In genomic region chr2:104848235-104849161, GRCm38 (mm10) we compare ENCODE assay signal across 8 mouse cellular contexts. TPM values are rescaled to one million over a fixed set of nuclear protein-coding genes. Genes with fewer than 3 reads are reported as not detected.
A peak's percentile ranks its signal among the peaks of the same experiment; 100 is the strongest.
DNase-seq lines count a peak whose midpoint lies in the region; ATAC-seq and TF ChIP-seq lines count a peak whose summit lies in the region.

No protein-coding gene starts in this region.

- H3K9me3 ChIP-seq in embryonic facial prominence, embryonic 12.5 days = no peaks in the 10 kb centered on the region
- no peaks in the 10 kb centered on the region for H3K9me3 ChIP-seq in hindbrain, postnatal 0 days (ENCODE audit: low read length)
- H3K9me3 ChIP-seq in midbrain, embryonic 12.5 days = no peaks in the 10 kb centered on the region

- 23% methylated on average over 16 of the region's 16 CpGs for WGBS in embryonic facial prominence, embryonic 12.5 days
- 36% methylated on average over 16 of the region's 16 CpGs for WGBS in hindbrain, postnatal 0 days
- 33% methylated on average over 16 of the region's 16 CpGs for WGBS in midbrain, embryonic 12.5 days

- H3K36me3 ChIP-seq in embryonic facial prominence, embryonic 12.5 days = no peaks in the 10 kb centered on the region
- no peaks in the 10 kb centered on the region for H3K36me3 ChIP-seq in hindbrain, postnatal 0 days (ENCODE audit: insufficient read depth, low read length)
- H3K36me3 ChIP-seq in midbrain, embryonic 12.5 days = no peaks in the 10 kb centered on the region

- peak; percentile 21 for DNase-seq in retina, postnatal 1 day
- no peak for DNase-seq in retina, embryonic 14.5 days (ENCODE audit: low spot score)
- DNase-seq in hindbrain, postnatal 0 days (ENCODE audit: low spot score) = no peak
- DNase-seq in thymus, postnatal 4 days = peak; percentile 44
- DNase-seq in left cerebral cortex, adult 9 months (ENCODE audit: low spot score in 2 of 2) = no peak
- no peak for DNase-seq in gastrocnemius, adult 8-10 months (ENCODE audit: low spot score in 2 of 2)

- no peak overlapping the region for H3K27ac ChIP-seq in embryonic facial prominence, embryonic 12.5 days
- no peak overlapping the region for H3K27ac ChIP-seq in hindbrain, postnatal 0 days
- no peak overlapping the region for H3K27ac ChIP-seq in midbrain, embryonic 12.5 days (replicated peaks)

- H3K27me3 ChIP-seq in embryonic facial prominence, embryonic 12.5 days = 0 out of 2 replicates have a peak, but pooled peaks cover 10% of the 10 kb centered on the region
- H3K27me3 ChIP-seq in hindbrain, postnatal 0 days (ENCODE audit: insufficient read depth, low read length) = no peaks in the 10 kb centered on the region; the same call in 1 of the 2 replicates
- H3K27me3 ChIP-seq in midbrain, embryonic 12.5 days = peaks cover 30% of the 10 kb centered on the region

- peak overlapping the region; percentile 95 for H3K4me2 ChIP-seq in embryonic facial prominence, embryonic 12.5 days (replicated peaks)
- peak overlapping the region; percentile 100 for H3K4me2 ChIP-seq in hindbrain, postnatal 0 days (ENCODE audit: low read depth, low read length)
- H3K4me2 ChIP-seq in midbrain, embryonic 12.5 days (replicated peaks) = peak overlapping the region; percentile 98

- ATAC-seq in embryonic facial prominence, embryonic 12.5 days (ENCODE audit: insufficient number of reproducible peaks, insufficient read depth, low FRiP score, low TSS enrichment) = no peak
- no peak for ATAC-seq in hindbrain, postnatal 0 days
- ATAC-seq in midbrain, embryonic 12.5 days (ENCODE audit: low FRiP score, low read depth) = no peak

- TF ChIP-seq CTCF in hindbrain, postnatal 0 days (IDR thresholded peaks at IDR 0.05; ENCODE audit: low read depth) = no peak

- H3K4me1 ChIP-seq in embryonic facial prominence, embryonic 12.5 days = peaks cover 18% of the 10 kb centered on the region
- no peaks in the 10 kb centered on the region for H3K4me1 ChIP-seq in hindbrain, postnatal 0 days (ENCODE audit: insufficient read depth, low read length)
- H3K4me1 ChIP-seq in midbrain, embryonic 12.5 days = peaks cover 9% of the 10 kb centered on the region; the same call in 1 of the 2 replicates

- H3K4me3 ChIP-seq in embryonic facial prominence, embryonic 12.5 days = peak overlapping the region; percentile 51
- H3K4me3 ChIP-seq in hindbrain, postnatal 0 days (ENCODE audit: low read length) = peak overlapping the region; percentile 60
- peak overlapping the region; percentile 58; the same call in 1 of the 2 replicates for H3K4me3 ChIP-seq in midbrain, embryonic 12.5 days

- no peak overlapping the region for H3K9ac ChIP-seq in embryonic facial prominence, embryonic 12.5 days
- no peak overlapping the region for H3K9ac ChIP-seq in hindbrain, postnatal 0 days (replicated peaks; ENCODE audit: low read length)
- no peak overlapping the region for H3K9ac ChIP-seq in midbrain, embryonic 12.5 days (replicated peaks)

RNA-seq across cellular contexts. Expression of gene Prrg4, which starts 1.2 kb away (rescaled TPM):
- polyA plus RNA-seq in embryonic facial prominence, embryonic 12.5 days (2016; fragmentation: Nextera tagmentation; extraction: Ambion mirVana) = 1.8 and 1.9 TPM in 2 replicates
- 2.2 and 3.8 TPM in 2 replicates for total RNA-seq in hindbrain, postnatal 0 days (2014; rRNA removed)
- polyA plus RNA-seq in hindbrain, postnatal 0 days (2015; fragmentation: Nextera tagmentation; extraction: Ambion mirVana) = 1.4 and 1.6 TPM in 2 replicates
- 0.43 and 0.73 TPM in 2 replicates for polyA plus RNA-seq in midbrain, embryonic 12.5 days (2016; fragmentation: Nextera tagmentation; extraction: Ambion mirVana)
- under 1 TPM; 0.27 to 0.38 (median 0.32) TPM for total RNA-seq in gastrocnemius, adult 8-10 months (2022)

RNA-seq across cellular contexts. Expression of gene Ccdc73, which starts 19.1 kb away (rescaled TPM):
- 10.7 and 10.8 TPM in 2 replicates for polyA plus RNA-seq in embryonic facial prominence, embryonic 12.5 days (2016; fragmentation: Nextera tagmentation; extraction: Ambion mirVana)
- 15.2 TPM in 1 of 2 replicates, not detected in the other for total RNA-seq in hindbrain, postnatal 0 days (2014; rRNA removed)
- 3.7 and 5.2 TPM in 2 replicates for polyA plus RNA-seq in hindbrain, postnatal 0 days (2015; fragmentation: Nextera tagmentation; extraction: Ambion mirVana)
- 8.5 and 8.9 TPM in 2 replicates for polyA plus RNA-seq in midbrain, embryonic 12.5 days (2016; fragmentation: Nextera tagmentation; extraction: Ambion mirVana)
- 1 to 10 TPM; 2.0 to 4.5 (median 4.2) TPM for total RNA-seq in gastrocnemius, adult 8-10 months (2022)

RNA-seq across cellular contexts. Expression of gene Qser1, which starts 31.9 kb away (rescaled TPM):
- 10.9 and 11.6 TPM in 2 replicates for polyA plus RNA-seq in embryonic facial prominence, embryonic 12.5 days (2016; fragmentation: Nextera tagmentation; extraction: Ambion mirVana)
- 12.2 and 14.1 TPM in 2 replicates for total RNA-seq in hindbrain, postnatal 0 days (2014; rRNA removed)
- polyA plus RNA-seq in hindbrain, postnatal 0 days (2015; fragmentation: Nextera tagmentation; extraction: Ambion mirVana) = 4.1 and 4.3 TPM in 2 replicates
- 11.0 and 12.9 TPM in 2 replicates for polyA plus RNA-seq in midbrain, embryonic 12.5 days (2016; fragmentation: Nextera tagmentation; extraction: Ambion mirVana)
- total RNA-seq in gastrocnemius, adult 8-10 months (2022) = 10 to 100 TPM; 62.5 to 83.1 (median 69.3) TPM

Comparison
In these comparisons a context has a peak if more than half of its experiments do, and no peak if none do; other contexts are left out.
1. DNase-seq: peak in retina, postnatal 1 day (single experiment) and thymus, postnatal 4 days (single experiment); none in retina, embryonic 14.5 days (single experiment), hindbrain, postnatal 0 days (single experiment), left cerebral cortex, adult 9 months (0 of 2) and gastrocnemius, adult 8-10 months (0 of 2).
2. Peak in every context shown above with its lines, with median percentiles within 50 percentile points of each other: H3K4me2 ChIP-seq and H3K4me3 ChIP-seq.